Mouse (Mus musculus): ENCODE results near the gene Sfxn1.

DNA sequence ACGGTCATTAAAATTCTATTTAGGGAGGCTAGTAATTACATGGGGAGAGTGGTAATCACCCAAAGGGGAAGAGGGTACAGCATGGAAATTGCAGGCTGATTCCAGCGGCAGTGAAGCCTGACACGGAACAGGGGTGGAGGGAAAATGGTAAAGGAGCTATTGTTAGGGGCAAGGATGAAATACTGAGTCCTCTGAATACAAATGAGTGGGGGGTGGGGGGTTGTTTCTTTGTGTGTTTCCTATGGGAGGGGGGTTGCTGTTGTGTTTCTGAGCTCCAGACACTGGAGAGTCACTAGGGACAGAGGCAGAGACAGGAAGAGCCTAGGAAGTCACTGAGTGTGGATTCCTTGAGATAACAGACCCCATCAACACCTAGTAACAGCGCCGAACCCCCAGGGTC, 72.1 kb downstream of the Sfxn1 start:
- TF ChIP-seq EP300 (IDR thresholded peaks at IDR 0.05; ENCODE audit: low read depth) (no peak), CTCF (IDR thresholded peaks at IDR 0.05; ENCODE audit: low read depth) (no peak)
